Mouse (Mus musculus): ENCODE results near the gene Zc3h13.

Zc3h13 gene

GRCm38 (mm10) chr14:75284193-75284915 is at the start of gene Zc3h13:
Gene Zc3h13, plus strand, starts transcription at chr14:75284373.
- DNase-seq (ENCODE audit: extremely low spot score, low spot score): peak; percentile 98

DNA sequence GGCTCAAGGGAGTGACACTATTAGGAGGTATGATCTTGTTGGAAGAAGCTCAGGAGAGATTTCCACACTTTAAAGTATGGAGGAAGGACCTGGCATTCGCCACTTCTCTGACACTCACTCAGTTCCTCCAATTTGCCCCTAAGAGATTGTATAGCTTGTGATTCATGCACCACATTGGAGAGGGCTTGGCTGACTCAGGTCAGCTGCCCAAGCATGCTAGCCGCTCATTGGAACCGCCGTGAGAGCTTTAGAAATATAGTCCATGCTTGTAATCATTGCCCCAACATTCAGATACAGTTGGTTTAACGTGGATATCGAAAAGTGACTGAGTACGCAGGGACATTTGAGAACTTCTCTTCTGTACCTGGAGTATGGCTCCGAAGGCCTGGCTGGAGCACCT is 48.6 kb upstream of the Zc3h13 start:
- DNase-seq (ENCODE audit: extremely low spot score, low spot score): peak; percentile 23

GRCm38 (mm10) chr14:75235955-75236635 is 48.1 kb upstream of the Zc3h13 start:
- peak; percentile 29 for DNase-seq (ENCODE audit: extremely low spot score, low spot score)

DNA sequence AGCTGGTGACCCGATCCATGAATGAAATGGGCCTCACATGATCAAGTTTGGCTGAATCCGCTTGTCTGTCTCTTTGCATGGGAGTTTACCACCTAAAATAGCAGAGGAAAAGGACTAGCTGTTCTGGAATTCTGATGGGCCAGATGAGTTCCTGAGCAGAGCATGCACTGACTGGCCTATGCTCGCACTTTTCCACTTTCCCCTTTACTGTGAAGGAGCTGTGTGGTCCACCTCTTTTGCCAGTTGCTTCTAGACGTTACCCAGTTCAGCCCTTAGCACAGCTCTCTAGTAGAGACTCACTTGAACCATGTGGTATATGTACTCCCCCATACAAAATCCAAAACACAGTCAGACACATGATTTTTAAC is 47.6 kb upstream of the Zc3h13 start:
- DNase-seq (ENCODE audit: extremely low spot score, low spot score): no peak

DNA sequence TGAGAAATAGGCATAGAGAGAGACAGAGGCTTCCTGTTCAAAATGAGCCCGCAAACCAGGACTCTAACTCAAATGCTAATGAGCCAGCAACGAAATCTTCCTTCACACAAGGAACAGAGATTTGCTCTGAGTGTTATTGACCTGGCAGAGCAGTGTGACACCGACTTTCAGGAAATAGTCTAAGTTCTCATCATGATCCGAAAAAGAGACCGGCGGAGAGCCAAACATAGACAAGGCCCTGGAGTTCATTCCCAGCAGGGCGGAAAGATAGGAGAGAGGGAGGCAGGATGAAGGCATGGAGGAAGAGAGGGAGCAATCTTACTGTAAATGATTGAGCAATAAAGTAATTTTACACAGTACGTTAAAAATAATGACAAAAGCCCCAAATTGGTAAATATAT is 47.1 kb upstream of the Zc3h13 start:
- no peak for DNase-seq (ENCODE audit: extremely low spot score, low spot score)

GRCm38 (mm10) chr14:75238054-75238692 is 46.0 kb upstream of the Zc3h13 start:
- DNase-seq (ENCODE audit: extremely low spot score, low spot score): no peak

DNA sequence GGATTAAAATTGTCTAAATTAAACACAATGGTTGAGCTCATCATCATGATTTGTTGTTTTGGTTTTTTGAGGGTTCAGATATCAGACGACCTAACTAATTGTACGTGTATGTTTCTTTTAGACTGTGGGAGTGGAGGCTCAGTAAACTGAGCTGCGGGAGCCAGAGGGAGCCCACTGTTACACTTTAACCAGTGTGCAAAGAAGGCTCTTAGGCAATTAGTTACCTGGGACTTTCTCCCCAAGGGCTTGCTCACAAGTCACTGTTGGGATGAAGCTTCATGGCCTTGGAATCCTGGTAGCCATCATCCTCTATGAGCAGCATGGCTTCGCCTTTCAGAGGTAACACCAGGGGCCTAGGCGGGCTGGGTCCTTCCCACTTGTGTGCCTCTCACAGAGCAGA is 42.1 kb upstream of the Zc3h13 start, which contains the start of gene Cpb2:
Gene Cpb2, plus strand, starts transcription at position 201 of the 400 bp plus-strand sequence.
- DNase-seq (ENCODE audit: extremely low spot score, low spot score): no peak

- DNase-seq (ENCODE audit: extremely low spot score, low spot score): no peak
Observed at GRCm38 (mm10) chr14:75246024-75247000, 37.9 kb upstream of the Zc3h13 start.

DNA sequence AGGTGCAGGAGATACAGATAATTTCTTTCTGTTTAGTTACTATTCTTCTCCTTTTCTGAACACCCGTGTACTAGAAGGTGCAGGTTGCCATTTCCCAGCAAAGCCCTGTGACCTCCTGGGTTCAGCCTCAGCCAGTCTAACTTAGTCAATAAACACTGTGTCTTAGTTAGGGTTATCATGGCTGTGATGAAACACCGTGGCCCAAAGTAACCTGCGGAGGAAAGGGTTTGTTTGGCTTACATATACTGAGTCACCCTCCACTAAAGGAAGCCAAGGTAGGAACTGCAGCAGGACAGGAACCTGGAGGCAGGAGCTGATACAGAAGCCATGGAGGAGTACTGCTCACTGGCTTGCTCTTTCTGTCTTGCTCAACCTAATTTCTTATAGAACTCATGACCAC is 33.7 kb upstream of the Zc3h13 start:
- DNase-seq (ENCODE audit: extremely low spot score, low spot score): no peak

DNA sequence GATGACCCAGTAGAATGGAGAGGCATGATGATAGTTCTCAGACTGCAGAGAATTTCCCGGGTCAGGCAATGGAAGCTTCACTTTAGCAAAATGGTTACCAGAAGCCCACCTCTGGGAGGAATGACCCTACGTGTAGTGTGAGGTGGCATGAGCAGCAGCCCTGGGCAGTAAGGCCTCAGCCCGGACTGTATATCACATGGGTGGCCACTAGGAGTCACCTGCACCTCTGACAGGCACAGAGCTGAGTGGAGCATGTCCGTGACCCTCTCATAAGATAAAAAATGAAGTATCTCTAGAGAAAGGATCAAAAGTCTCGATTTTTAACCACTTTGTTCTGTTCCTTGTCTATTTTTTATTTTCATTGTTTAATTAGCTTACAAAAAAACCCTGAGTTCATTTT is 27.7 kb upstream of the Zc3h13 start:
- no peak for DNase-seq (ENCODE audit: extremely low spot score, low spot score)

GRCm38 (mm10) chr14:75269531-75269930 is 14.6 kb upstream of the Zc3h13 start:
- no peak for DNase-seq (ENCODE audit: extremely low spot score, low spot score)

DNA sequence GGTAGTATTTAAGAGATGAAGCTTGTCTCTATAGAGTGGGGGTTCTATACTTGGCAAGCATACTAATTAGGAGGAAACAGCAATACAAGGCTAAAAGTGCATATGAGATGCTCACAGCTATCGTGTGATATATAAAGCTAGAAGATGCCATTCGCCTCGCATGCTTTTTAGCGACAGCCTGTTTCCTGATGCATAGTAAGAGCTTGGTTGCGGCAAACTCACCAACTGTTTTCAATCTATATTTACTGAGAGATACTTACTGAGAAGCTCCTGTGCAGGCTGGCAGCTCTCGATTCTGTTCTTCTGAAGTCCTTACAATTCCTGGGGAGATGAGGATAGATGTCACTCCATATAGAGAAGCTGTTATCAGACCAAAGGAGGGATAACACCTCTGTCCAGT is 4.5 kb upstream of the Zc3h13 start:
- DNase-seq (ENCODE audit: extremely low spot score, low spot score): no peak

- no peak for DNase-seq (ENCODE audit: extremely low spot score, low spot score)
Observed at GRCm38 (mm10) chr14:75280406-75280805, 3.8 kb upstream of the Zc3h13 start.

GRCm38 (mm10) chr14:75283609-75284192 is 472 bp upstream of the Zc3h13 start:
- DNase-seq (ENCODE audit: extremely low spot score, low spot score): no peak

GRCm38 (mm10) chr14:75301081-75301480 is 16.9 kb downstream of the Zc3h13 start:
- no peak for DNase-seq (ENCODE audit: extremely low spot score, low spot score)

DNA sequence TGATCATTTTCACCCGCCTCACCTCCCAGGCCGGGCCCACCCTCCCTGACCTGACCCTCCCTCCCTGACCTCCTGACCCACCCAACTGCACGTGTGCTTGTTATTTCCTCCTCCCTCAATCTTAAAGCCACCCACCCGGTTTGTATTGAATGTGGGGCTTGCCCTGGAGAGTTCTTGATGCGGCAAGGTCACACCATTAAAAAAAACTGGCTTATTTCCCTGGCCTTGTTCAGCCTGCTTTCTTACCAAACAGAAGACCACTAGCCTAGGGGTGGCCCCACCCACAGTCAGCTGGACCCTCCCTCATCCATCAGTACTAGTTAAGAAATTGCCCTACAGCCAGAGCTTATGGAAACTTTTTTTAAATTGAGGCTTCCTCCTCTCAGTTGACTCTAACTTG is 19.6 kb downstream of the Zc3h13 start:
- DNase-seq (ENCODE audit: extremely low spot score, low spot score): no peak

DNA sequence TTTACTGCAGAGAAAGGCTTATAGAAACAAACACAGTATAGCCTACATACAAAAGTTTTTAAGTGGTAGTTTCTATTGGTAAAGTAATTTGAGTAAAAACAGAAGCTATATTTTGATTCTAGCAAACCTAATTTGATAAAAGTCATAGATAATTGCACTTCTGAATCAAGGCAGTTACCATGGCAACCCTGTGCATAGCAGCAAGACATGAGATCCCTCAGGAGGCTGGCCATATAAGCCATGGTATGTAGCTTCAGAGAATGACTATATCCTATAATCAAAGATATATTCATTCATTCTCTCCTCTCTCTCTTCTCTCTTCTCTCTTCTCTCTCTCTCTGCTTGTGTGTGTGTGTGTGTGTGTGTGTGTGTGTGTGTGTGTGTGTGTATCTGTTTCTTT is 23.7 kb downstream of the Zc3h13 start:
- no peak for DNase-seq (ENCODE audit: extremely low spot score, low spot score)

DNA sequence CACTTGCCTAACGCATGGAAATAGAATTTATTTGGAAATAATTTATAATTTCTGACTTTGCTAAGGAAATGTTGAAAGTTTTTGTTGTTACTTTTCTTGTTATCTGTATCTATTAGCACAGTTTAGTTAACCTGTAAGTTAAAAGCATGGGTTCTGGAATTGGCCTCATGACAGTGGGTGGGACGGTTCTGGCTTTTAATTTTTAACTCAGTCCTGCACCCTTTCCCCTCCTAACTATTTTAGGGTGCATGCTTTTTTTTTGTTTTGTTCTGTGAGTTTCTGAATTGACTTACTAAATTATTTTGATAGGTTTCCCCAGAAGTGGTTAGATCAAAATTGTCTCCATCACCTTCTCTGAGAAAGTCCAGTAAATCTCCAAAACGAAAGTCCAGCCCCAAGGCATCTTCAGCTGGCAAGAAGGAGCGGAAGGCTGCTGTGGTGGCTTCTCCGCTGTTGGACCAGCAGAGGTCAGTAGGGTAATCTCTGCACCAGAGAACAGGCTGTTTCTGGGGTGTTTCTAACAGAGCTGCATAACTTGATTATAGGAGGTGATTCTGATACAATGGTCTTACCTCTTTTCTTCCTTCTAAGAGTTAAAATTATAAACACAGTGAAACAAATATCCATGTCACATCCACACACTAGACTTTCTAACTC is 25.3 kb downstream of the Zc3h13 start:
- DNase-seq (ENCODE audit: extremely low spot score, low spot score): no peak

- DNase-seq (ENCODE audit: extremely low spot score, low spot score): no peak
Observed at GRCm38 (mm10) chr14:75314484-75314883, 30.3 kb downstream of the Zc3h13 start.

GRCm38 (mm10) chr14:75318736-75319135 is 34.6 kb downstream of the Zc3h13 start:
- DNase-seq (ENCODE audit: extremely low spot score, low spot score): no peak

Measured in neural tube, embryonic 10.5 days (tissue).